Mouse (Mus musculus): ENCODE measurements around the gene Msl1. TPM values are rescaled to one million over a fixed set of nuclear protein-coding genes. Genes with fewer than 3 reads are reported as not detected.

The Msl1 gene
- 42.1 and 53.0 TPM in 2 replicates for polyA plus RNA-seq (2012)

GRCm38 (mm10) chr11:98795015-98795713 is at the start of gene Msl1:
Msl1 (plus strand) TSS chr11:98795516.
- TF ChIP-seq GATA1 (IDR thresholded peaks at IDR 0.05; ENCODE audit: low read length) = no peak

- TF ChIP-seq GATA1 (IDR thresholded peaks at IDR 0.05; ENCODE audit: low read length) = no peak
Measured at GRCm38 (mm10) chr11:98745932-98746853, 49.1 kb upstream of the Msl1 start.

GRCm38 (mm10) chr11:98746855-98747693 is 48.2 kb upstream of the Msl1 start:
- TF ChIP-seq GATA1 (IDR thresholded peaks at IDR 0.05; ENCODE audit: low read length) = no peak

- TF ChIP-seq GATA1 (IDR thresholded peaks at IDR 0.05; ENCODE audit: low read length) = no peak
Measured at GRCm38 (mm10) chr11:98747804-98748505, 47.4 kb upstream of the Msl1 start.

GRCm38 (mm10) chr11:98748506-98749416 is 46.6 kb upstream of the Msl1 start:
- no peak for TF ChIP-seq GATA1 (IDR thresholded peaks at IDR 0.05; ENCODE audit: low read length)

GRCm38 (mm10) chr11:98749716-98750115 is 45.6 kb upstream of the Msl1 start:
- TF ChIP-seq GATA1 (IDR thresholded peaks at IDR 0.05; ENCODE audit: low read length) = no peak

GRCm38 (mm10) chr11:98750351-98751201 is 44.7 kb upstream of the Msl1 start:
- TF ChIP-seq GATA1 (IDR thresholded peaks at IDR 0.05; ENCODE audit: low read length) = no peak

GRCm38 (mm10) chr11:98751221-98751782 is 44.0 kb upstream of the Msl1 start:
- no peak for TF ChIP-seq GATA1 (IDR thresholded peaks at IDR 0.05; ENCODE audit: low read length)

GRCm38 (mm10) chr11:98752562-98753140 is 42.7 kb upstream of the Msl1 start:
- TF ChIP-seq GATA1 (IDR thresholded peaks at IDR 0.05; ENCODE audit: low read length) = no peak

GRCm38 (mm10) chr11:98753264-98753663 is 42.1 kb upstream of the Msl1 start:
- TF ChIP-seq GATA1 (IDR thresholded peaks at IDR 0.05; ENCODE audit: low read length) = no peak

- TF ChIP-seq GATA1 (IDR thresholded peaks at IDR 0.05; ENCODE audit: low read length) = no peak
Measured at GRCm38 (mm10) chr11:98754151-98754620, 41.1 kb upstream of the Msl1 start.

GRCm38 (mm10) chr11:98754621-98755181 is 40.6 kb upstream of the Msl1 start:
- TF ChIP-seq GATA1 (IDR thresholded peaks at IDR 0.05; ENCODE audit: low read length) = no peak

All from G1E-ER4 (cell line).